Comparison of ENCODE assay signal across 9 mouse cellular contexts in genomic region chr2:150643726-150644415, GRCm38 (mm10). TPM values are rescaled to one million over a fixed set of nuclear protein-coding genes. Genes with fewer than 3 reads are reported as not detected.
DNase-seq lines count a peak whose midpoint lies in the region; ATAC-seq and TF ChIP-seq lines count a peak whose summit lies in the region.
"Had no signal": no experiment of that assay in that cellular context is flagged by ENCODE, and none has a peak within 500 bp of the region (broad histone marks: within the 10 kb centered on the region; RNA-seq: fewer than 3 reads in every experiment).

No protein-coding gene starts in this region.

- H3K27ac ChIP-seq in cortical plate, adult 2 months (ENCODE audit: insufficient read depth, low read length) = peak overlapping the region; percentile 74
- peak overlapping the region; percentile 84 for H3K27ac ChIP-seq in hindbrain, embryonic 14.5 days
- H3K27ac ChIP-seq in liver, embryonic 15.5 days (replicated peaks) = no peak overlapping the region
- no peak overlapping the region for H3K27ac ChIP-seq in stomach, postnatal 0 days (replicated peaks)

- no peak overlapping the region for H3K4me3 ChIP-seq in cortical plate, adult 2 months (ENCODE audit: insufficient read depth, low read length)
- H3K4me3 ChIP-seq in hindbrain, embryonic 14.5 days (replicated peaks; ENCODE audit: low read length) = no peak overlapping the region
- no peak overlapping the region for H3K4me3 ChIP-seq in liver, embryonic 15.5 days (replicated peaks)
- no peak overlapping the region for H3K4me3 ChIP-seq in stomach, postnatal 0 days (ENCODE audit: low read depth, low read length)

- H3K9ac ChIP-seq in hindbrain, embryonic 14.5 days = no peak overlapping the region
- H3K9ac ChIP-seq in liver, embryonic 15.5 days = no peak overlapping the region
- H3K9ac ChIP-seq in stomach, postnatal 0 days (ENCODE audit: low read length) = no peak overlapping the region

- ATAC-seq in hindbrain, embryonic 14.5 days (ENCODE audit: low FRiP score) = peak; percentile 98
- ATAC-seq in liver, embryonic 15.5 days (ENCODE audit: insufficient read depth) = peak; percentile 47; the same call in 1 of the 2 replicates
- ATAC-seq in stomach, postnatal 0 days (ENCODE audit: low FRiP score, low TSS enrichment) = peak; percentile 50

- WGBS in hindbrain, embryonic 14.5 days = 26% methylated on average over 8 of the region's 8 CpGs
- 74% methylated on average over 8 of the region's 8 CpGs for WGBS in liver, embryonic 15.5 days (ENCODE audit: insufficient replicate concordance)
- 82% methylated on average over 8 of the region's 8 CpGs for WGBS in stomach, postnatal 0 days

- H3K36me3 ChIP-seq in hindbrain, embryonic 14.5 days (replicated peaks; ENCODE audit: control insufficient read depth, insufficient read depth) = no peaks in the 10 kb centered on the region
- H3K36me3 ChIP-seq in liver, embryonic 15.5 days (replicated peaks) = peaks cover 50% of the 10 kb centered on the region
- peaks cover 4% of the 10 kb centered on the region; the same call in 1 of the 2 replicates for H3K36me3 ChIP-seq in stomach, postnatal 0 days (ENCODE audit: control insufficient read depth, insufficient read depth, low read length)

- peaks cover 3% of the 10 kb centered on the region for H3K4me1 ChIP-seq in cortical plate, adult 2 months (ENCODE audit: control insufficient read depth, insufficient read depth, low read length)
- peaks cover 11% of the 10 kb centered on the region; the same call in 1 of the 2 replicates for H3K4me1 ChIP-seq in hindbrain, embryonic 14.5 days (replicated peaks; ENCODE audit: control insufficient read depth, insufficient read depth, low read length)
- peaks cover 57% of the 10 kb centered on the region for H3K4me1 ChIP-seq in liver, embryonic 15.5 days (replicated peaks)
- H3K4me1 ChIP-seq in stomach, postnatal 0 days (replicated peaks; ENCODE audit: control insufficient read depth, insufficient read depth) = no peaks in the 10 kb centered on the region

- no peaks in the 10 kb centered on the region for H3K27me3 ChIP-seq in hindbrain, embryonic 14.5 days (ENCODE audit: control insufficient read depth, insufficient read depth, low read length)
- no peaks in the 10 kb centered on the region for H3K27me3 ChIP-seq in liver, embryonic 15.5 days
- no peaks in the 10 kb centered on the region for H3K27me3 ChIP-seq in stomach, postnatal 0 days (ENCODE audit: control insufficient read depth, insufficient read depth, low read length)

- 0 out of 2 replicates have a peak, but pooled peaks have one; percentile 20 for TF ChIP-seq POLR2A in cortical plate, adult 2 months (IDR thresholded peaks at IDR 0.05; ENCODE audit: extremely low read depth, insufficient read depth, low read length)

- H3K4me2 ChIP-seq in hindbrain, embryonic 14.5 days (replicated peaks) = peak overlapping the region; percentile 36
- no peak overlapping the region for H3K4me2 ChIP-seq in liver, embryonic 15.5 days
- no peak overlapping the region for H3K4me2 ChIP-seq in stomach, postnatal 0 days (replicated peaks; ENCODE audit: low read depth)

- no peaks in the 10 kb centered on the region for H3K9me3 ChIP-seq in hindbrain, embryonic 14.5 days (ENCODE audit: control insufficient read depth, low read length)
- no peaks in the 10 kb centered on the region for H3K9me3 ChIP-seq in liver, embryonic 15.5 days (replicated peaks)
- H3K9me3 ChIP-seq in stomach, postnatal 0 days (ENCODE audit: control insufficient read depth, low read length) = no peaks in the 10 kb centered on the region

- TF ChIP-seq CTCF in cortical plate, adult 2 months (IDR thresholded peaks at IDR 0.05; ENCODE audit: extremely low read depth, insufficient read depth, low read length) = no peak
- no peak for TF ChIP-seq CTCF in stomach, postnatal 0 days (IDR thresholded peaks at IDR 0.05; ENCODE audit: low read depth)

- DNase-seq in ZHBTc4 (ENCODE audit: low read depth, low spot score) = peak; percentile 73
- peak; percentile 74 for DNase-seq in hindbrain, embryonic 14.5 days (ENCODE audit: low spot score)
- DNase-seq in stomach, postnatal 0 days (ENCODE audit: low spot score) = peak; percentile 28
- DNase-seq in natural killer cell, adult 2 months (ENCODE audit: low spot score in 2 of 2) = no peak
- no peak for DNase-seq in adrenal gland, postnatal 4 days (ENCODE audit: low spot score in 2 of 2)
- DNase-seq in kidney, adult 9 months = no peak

- no peak for TF ChIP-seq EP300 in stomach, postnatal 0 days (optimal IDR thresholded peaks at IDR 0.05)

RNA-seq across cellular contexts. Expression of gene Acss1, which starts 24.4 kb away (rescaled TPM):
- 27.2 and 28.8 TPM in 2 replicates for polyA plus RNA-seq in cortical plate, adult 2 months (2012; rRNA removed)
- 14.8 and 18.2 TPM in 2 replicates for polyA plus RNA-seq in hindbrain, embryonic 14.5 days (2014; fragmentation: Nextera tagmentation; extraction: Ambion mirVana)
- polyA plus RNA-seq in liver, embryonic 15.5 days (2015; fragmentation: Nextera tagmentation; extraction: Ambion mirVana) = 45.3 and 50.8 TPM in 2 replicates
- polyA plus RNA-seq in stomach, postnatal 0 days (2015; fragmentation: Nextera tagmentation; extraction: Ambion mirVana) = 28.2 and 35.7 TPM in 2 replicates
- 10 to 100 TPM; 10.8 to 17.1 TPM for total RNA-seq in adrenal gland, postnatal 4 days (2021)

RNA-seq across cellular contexts. Expression of gene Apmap, which starts 35.5 kb away (rescaled TPM):
- 59.1 and 66.9 TPM in 2 replicates for polyA plus RNA-seq in cortical plate, adult 2 months (2012; rRNA removed)
- polyA plus RNA-seq in hindbrain, embryonic 14.5 days (2014; fragmentation: Nextera tagmentation; extraction: Ambion mirVana) = 41.6 and 42.6 TPM in 2 replicates
- 27.8 and 28.0 TPM in 2 replicates for polyA plus RNA-seq in liver, embryonic 15.5 days (2015; fragmentation: Nextera tagmentation; extraction: Ambion mirVana)
- 30.0 and 30.1 TPM in 2 replicates for polyA plus RNA-seq in stomach, postnatal 0 days (2015; fragmentation: Nextera tagmentation; extraction: Ambion mirVana)
- total RNA-seq in adrenal gland, postnatal 4 days (2021) = 10 to 100 TPM; 87.6 to 95.1 TPM

RNA-seq across cellular contexts. Expression of gene Vsx1, which starts 45.3 kb away (rescaled TPM):
- 0.13 and 0.27 TPM in 2 replicates for polyA plus RNA-seq in cortical plate, adult 2 months (2012; rRNA removed)
- polyA plus RNA-seq in hindbrain, embryonic 14.5 days (2014; fragmentation: Nextera tagmentation; extraction: Ambion mirVana) = 0.05 TPM in 2 replicates
- not detected in 2 replicates for polyA plus RNA-seq in liver, embryonic 15.5 days (2015; fragmentation: Nextera tagmentation; extraction: Ambion mirVana)
- polyA plus RNA-seq in stomach, postnatal 0 days (2015; fragmentation: Nextera tagmentation; extraction: Ambion mirVana) = not detected in 2 replicates
- not detected for total RNA-seq in adrenal gland, postnatal 4 days (2021)
- total RNA-seq: hematopoietic stem cell, adult 5-6 weeks had no signal

Comparison
In these comparisons a context has a peak if more than half of its experiments do, and no peak if none do; other contexts are left out.
1. DNase-seq: peak in ZHBTc4 (single experiment), hindbrain, embryonic 14.5 days (single experiment) and stomach, postnatal 0 days (single experiment); none in natural killer cell, adult 2 months (0 of 2), adrenal gland, postnatal 4 days (0 of 2) and kidney, adult 9 months (single experiment).
2. H3K27ac ChIP-seq: peak in cortical plate, adult 2 months (single experiment) and hindbrain, embryonic 14.5 days (single experiment); none in liver, embryonic 15.5 days (single experiment) and stomach, postnatal 0 days (single experiment).
3. ATAC-seq: peak in every context shown above with its lines; median percentile 98 in hindbrain, embryonic 14.5 days; 50 in stomach, postnatal 0 days; 47 in liver, embryonic 15.5 days.